Mouse (Mus musculus) lung, postnatal 36 days (tissue): Measurements from ENCODE around the gene Gm10310.
"Not testable (repeated sequence)": the region's sequence is repeated elsewhere in the genome, so short reads cannot be mapped to it uniquely, and the experiment has no call there.

ENCODE experiments used
- DNase-seq: peaks from one replicate; pipeline ENCODE4 v3.0.0; 2022; ENCODE audit warnings: mixed read lengths

The Gm10310 gene

DNA sequence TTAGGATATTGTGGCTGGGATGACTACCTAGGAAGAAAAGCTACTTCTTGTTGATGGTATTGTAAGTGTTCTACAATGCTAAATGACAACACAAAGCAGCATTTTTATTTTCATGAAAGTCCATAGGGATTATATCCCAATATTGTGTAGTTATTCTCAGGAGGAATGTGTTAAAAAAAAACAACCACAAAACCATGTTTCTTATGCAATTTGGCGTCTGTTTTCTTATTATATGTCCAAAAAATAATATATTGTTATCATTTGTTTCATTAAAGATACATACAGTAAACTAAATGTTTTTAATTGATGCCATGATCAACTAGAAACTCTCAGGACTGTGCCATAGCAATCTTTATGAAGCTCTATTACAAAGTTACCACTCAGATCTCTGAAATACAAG is at the start of gene Gm10310:
Gene Gm10310 (minus strand): TSS at position 101 of the 400 bp plus-strand sequence.
- DNase-seq = not testable (repeated sequence)

DNA sequence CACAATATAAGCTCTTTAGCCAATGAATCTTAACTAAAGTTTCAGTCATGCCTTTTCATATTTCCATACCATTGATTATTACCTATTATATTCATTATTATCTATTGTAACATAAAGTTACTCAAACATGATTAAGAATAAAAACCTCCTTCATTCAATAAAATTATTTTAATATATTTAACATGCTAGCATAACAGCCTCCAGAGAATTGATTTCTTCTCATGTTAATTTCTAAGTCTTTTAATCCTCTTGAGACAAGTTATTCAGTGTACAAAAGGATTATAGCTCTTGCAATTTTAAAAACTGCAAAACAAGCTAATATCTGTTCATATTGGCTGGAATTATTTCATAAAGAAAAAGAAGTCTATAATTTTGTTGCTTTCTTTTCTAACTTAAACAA is 45.2 kb upstream of the Gm10310 start, which contains the start of gene Olfr821:
Gene Olfr821 (plus strand): TSS at position 301 of the 400 bp plus-strand sequence.
- no peak for DNase-seq

DNA sequence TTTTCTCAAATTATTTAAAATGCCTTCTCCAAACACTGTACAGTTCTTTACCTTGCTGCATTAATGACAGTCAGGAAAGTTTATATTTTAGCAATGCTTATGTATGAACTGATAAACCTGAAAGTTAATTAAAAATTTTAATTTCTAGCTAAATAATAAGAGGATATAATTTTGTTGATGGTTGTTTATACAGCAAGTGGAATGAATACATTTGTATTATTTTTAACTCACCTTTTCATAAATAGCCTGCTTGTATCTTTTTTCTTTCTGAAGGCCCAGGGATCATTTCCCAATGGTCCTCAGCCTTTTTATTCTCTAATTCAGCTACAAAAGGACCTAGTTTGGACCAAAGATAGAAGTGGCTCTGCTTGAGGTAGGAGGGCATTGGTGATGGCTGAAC is 27.5 kb upstream of the Gm10310 start, which contains the start of gene Olfr820:
Gene Olfr820 (plus strand): TSS at position 301 of the 400 bp plus-strand sequence.
- no peak for DNase-seq

DNA sequence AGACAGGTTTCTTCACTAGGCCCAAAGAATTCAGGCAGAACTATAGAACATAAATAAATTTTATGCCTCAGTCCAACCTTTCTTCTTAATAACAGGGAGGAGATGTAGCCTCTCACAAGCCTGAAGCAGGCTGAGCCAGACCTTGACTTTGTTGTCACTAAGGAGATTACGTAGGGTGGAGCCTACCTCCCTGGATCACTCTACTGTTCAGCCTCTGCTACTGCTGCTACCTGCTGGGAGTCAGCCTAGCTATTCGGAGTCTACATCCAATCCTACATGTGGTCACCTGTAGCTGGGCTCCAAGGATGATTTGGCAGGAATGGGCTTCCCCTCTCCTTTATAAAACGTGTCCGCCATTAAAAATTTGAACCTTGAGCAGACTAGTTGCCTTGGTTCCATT is 20.5 kb upstream of the Gm10310 start:
- DNase-seq = not testable (repeated sequence)

DNA sequence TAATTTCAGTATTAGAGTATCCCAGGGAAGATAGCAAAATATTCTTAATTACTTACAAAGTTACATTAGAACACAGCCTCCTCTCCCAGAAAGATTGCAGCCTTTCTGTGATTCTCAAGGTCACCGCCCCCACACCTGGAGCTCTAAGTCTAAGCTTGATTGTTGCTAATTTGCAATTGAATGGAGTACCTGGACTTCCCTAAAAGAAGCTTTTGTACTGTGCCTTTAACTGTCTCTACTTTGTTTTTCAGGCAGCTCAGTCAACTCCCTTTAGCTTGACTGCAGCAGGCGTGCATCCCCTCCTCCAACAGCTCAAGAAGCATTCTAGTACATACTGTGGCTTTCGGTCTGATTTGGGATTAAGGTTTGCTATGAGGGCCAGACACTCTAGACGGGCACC is 19.2 kb upstream of the Gm10310 start:
- DNase-seq = not testable (repeated sequence)

DNA sequence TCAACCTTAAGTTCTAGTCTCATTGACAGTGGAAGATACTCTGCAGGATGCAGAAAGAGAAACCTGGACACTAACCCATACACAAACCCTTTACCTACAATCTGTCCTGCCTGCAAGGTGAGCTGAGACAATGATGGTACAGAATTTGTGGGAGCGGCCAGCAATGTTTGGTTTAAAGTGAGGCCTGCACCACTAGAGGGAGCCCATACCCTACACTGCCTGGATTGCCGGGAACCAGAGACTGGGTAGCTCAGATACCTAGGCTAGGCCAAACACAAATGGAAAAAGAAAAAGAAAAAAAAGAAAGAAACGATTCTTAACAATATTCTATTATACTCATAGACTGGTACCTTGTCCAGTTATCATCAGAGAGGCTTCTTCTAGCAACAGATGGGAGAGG is 3.0 kb downstream of the Gm10310 start:
- not testable (repeated sequence) for DNase-seq

DNA sequence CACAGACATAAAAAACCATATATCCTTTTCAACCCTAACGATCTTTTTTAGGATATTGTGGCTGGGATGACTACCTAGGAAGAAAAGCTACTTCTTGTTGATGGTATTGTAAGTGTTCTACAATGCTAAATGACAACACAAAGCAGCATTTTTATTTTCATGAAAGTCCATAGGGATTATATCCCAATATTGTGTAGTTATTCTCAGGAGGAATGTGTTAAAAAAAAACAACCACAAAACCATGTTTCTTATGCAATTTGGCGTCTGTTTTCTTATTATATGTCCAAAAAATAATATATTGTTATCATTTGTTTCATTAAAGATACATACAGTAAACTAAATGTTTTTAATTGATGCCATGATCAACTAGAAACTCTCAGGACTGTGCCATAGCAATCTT is 8.8 kb downstream of the Gm10310 start, which contains the start of gene Olfr247:
Gene Olfr247 (minus strand): TSS at position 101 of the 400 bp plus-strand sequence.
- DNase-seq = not testable (repeated sequence)

DNA sequence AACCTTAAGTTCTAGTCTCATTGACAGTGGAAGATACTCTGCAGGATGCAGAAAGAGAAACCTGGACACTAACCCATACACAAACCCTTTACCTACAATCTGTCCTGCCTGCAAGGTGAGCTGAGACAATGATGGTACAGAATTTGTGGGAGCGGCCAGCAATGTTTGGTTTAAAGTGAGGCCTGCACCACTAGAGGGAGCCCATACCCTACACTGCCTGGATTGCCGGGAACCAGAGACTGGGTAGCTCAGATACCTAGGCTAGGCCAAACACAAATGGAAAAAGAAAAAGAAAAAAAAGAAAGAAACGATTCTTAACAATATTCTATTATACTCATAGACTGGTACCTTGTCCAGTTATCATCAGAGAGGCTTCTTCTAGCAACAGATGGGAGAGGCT is 11.9 kb downstream of the Gm10310 start:
- not testable (repeated sequence) for DNase-seq

DNA sequence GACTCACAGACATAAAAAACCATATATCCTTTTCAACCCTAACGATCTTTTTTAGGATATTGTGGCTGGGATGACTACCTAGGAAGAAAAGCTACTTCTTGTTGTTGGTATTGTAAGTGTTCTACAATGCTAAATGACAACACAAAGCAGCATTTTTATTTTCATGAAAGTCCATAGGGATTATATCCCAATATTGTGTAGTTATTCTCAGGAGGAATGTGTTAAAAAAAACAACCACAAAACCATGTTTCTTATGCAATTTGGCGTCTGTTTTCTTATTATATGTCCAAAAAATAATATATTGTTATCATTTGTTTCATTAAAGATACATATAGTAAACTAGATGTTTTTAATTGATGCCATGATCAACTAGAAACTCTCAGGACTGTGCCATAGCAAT is 17.7 kb downstream of the Gm10310 start, which contains the start of gene Olfr819:
Gene Olfr819 (minus strand): TSS at position 101 of the 400 bp plus-strand sequence.
- DNase-seq = not testable (repeated sequence)

DNA sequence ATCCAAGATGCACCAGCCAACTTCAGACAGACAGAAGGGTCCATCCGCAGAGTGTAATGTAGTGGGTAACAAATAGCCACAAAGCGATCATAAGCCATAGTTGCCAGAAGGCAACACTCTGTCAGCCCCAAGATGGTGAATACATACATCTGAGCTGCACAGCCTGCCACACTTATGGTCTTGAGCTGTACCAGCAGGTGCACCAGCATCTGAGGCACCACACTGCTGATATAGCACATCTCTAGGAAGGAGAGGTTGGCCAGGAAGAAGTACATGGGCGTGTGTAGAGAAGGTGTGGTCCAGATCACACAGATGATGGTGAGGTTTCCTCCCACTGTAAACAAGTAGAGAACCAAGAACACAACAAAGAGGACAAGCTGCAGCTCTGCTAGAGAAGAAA is 18.6 kb downstream of the Gm10310 start:
- DNase-seq = not testable (repeated sequence)

DNA sequence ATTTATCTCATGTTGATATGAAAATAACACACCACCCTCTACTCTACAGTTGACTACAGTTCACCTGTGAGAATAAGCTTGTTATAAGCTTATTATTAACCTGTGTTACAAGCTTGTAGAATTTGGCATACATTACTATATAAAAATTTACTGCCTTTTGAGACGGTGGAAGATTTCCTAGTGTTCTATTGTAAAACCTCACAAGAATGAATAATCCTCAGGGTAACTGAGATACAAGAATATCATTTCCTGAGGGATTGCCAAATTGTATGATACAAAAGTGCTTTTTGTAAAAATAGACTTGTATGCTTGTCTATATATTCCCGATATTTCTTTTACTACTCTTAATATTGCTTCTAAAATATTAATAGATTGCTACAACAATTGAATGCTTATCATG is 35.9 kb downstream of the Gm10310 start, which contains the start of gene Olfr818:
Gene Olfr818 (minus strand): TSS at position 101 of the 400 bp plus-strand sequence.
- DNase-seq = no peak
